Mouse (Mus musculus): ENCODE data around the gene Plekha6.

DNA sequence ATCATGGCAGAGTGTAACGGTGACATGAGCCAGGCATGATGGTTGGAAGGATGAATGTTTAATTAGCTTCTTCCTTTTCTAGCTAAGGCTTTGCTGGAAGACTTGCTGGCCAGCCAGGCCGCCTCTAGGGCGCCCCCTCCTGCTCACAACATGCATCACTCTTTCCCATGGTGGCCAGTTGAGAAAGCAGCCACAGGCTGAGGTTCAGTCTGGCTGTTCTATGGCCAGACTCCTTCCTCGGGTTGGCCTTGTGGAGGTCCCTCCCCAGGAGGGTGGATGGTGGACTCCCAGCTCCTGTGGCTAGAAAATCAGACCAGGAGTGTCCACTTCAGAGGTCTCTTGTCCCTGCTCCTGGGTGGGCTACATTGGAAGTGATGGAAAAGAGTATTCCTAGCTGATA lies 142.8 kb downstream of the Plekha6 start:
- TF ChIP-seq GATA1 (IDR thresholded peaks at IDR 0.05; ENCODE audit: borderline replicate concordance, low read length) (no peak), FLI1 (IDR thresholded peaks at IDR 0.05; ENCODE audit: low read length) (no peak)
